Mouse (Mus musculus): ENCODE results near the gene Hist1h4c.
"Not testable (repeated sequence)": the region's sequence is repeated elsewhere in the genome, so short reads cannot be mapped to it uniquely, and the experiment has no call there.

Hist1h4c gene

GRCm38 (mm10) chr13:23728472-23729191 lies 30.4 kb upstream of the Hist1h4c start:
- no peak for DNase-seq

DNA sequence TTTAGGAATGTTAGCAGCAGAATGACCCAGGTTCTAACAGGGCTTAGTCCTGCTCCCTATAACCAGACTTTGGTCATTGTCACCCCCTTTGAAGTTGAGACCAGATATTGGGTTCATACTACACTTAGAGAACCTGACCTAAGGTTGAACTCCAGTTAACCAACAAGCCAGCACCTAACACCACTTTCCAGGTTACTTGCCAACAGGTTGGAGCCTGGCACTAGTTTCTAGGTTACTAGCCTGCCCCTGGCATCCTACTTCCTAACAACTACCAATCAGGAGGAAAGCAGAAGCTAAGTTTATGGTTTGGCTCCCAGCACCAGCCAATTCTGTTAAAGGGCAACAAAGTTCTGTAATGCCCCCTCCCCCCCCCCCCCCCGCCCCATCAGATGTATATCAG lies 27.0 kb upstream of the Hist1h4c start:
- DNase-seq, result no peak

DNA sequence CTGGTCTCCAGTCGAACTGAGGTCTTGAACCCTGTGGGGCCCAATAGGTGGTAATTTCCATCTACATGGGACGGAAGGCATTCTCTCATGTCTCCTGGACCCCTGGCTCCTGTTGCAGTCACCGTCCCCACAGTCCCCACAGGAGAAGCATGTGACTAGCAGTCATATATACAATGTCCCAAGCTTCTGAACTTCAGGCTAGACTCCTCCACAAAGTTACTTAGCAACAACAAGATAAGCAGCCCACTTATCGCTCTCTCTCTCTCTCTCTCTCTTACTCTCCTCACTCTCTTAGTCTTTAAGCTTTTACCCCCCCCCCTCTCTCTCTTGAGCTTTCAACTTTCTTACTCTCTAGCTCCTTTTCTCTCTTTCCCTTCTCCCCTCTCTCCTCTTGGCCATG lies 26.0 kb upstream of the Hist1h4c start:
- no peak for DNase-seq

GRCm38 (mm10) chr13:23717593-23718245 lies 19.5 kb upstream of the Hist1h4c start:
- not testable (repeated sequence) for DNase-seq

GRCm38 (mm10) chr13:23717176-23717575 lies 18.9 kb upstream of the Hist1h4c start:
- DNase-seq, result no peak

GRCm38 (mm10) chr13:23716261-23717042 lies 18.2 kb upstream of the Hist1h4c start:
- DNase-seq, result no peak

DNA sequence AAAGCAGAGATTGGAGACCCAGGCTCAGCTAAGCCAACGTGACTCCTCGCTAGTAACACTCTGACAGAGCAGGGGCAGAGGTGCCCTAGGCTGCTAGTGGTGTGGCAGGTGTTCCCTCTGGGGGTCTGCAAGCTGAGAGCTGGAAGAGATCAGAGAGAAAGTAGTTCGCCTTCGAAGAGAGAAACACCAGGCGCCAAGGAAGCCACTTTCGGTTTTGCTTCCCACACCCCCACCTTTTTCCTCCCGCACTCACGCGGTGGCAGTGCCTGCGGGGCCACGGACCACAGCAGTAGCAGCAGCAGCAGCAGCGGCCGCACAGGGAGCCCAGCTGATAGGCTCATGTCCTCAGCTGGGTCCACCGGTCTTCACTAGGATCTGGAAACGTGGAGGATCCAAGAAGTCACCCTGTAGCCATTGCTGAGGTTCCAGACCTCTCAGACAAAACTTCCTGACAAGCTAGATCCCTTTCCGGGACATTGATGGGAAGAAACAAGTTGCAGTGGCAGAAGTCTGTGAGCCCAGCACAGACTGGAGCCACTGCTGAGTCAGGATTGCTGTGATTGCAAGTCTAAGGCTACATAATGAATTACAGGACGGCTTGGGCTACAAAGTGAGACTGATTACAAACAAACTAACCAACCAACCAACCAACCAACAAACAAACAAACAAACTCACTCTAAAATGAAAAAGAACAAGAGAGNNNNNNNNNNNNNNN lies 12.3 kb upstream of the Hist1h4c start, which contains the start of gene Hfe:
Hfe (minus strand) TSS at position 481 of the 716 bp plus-strand sequence.
- DNase-seq, result peak; percentile 60 to 78

DNA sequence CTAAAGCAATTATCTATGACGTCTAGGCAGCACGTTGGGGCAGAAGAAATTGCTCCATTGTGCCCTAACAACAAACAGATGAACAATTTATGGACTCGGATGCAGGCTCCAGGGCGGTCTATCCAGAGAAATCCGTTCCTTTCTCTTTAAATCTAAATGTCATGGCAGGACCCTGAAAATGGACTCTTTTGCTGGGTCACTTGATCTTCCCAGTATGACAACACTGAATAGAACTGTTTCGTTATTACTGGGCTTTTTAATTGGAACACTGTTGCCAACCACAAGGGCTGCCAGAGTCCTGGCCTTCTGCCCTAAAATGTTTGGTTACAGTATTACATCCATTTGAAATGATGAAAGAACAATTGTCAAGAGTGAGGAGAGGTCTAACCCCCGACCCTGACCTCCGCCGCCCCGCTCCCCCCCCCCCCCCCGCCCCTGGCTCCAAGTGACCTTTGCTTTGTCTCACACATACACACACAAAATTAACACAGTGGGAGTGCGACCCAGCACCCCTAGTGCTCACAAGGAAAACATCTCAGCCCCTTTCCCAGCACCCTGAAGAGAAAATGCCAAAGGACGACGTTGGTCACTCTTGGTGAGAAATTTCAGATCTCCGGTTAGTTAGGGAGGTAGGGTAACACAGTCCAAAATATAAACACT lies 11.6 kb upstream of the Hist1h4c start:
- peak in 1 of 2 experiments; percentile 10 for DNase-seq

GRCm38 (mm10) chr13:23708654-23709053 lies 10.4 kb upstream of the Hist1h4c start:
- peak in 1 of 2 experiments; percentile 34 for DNase-seq

DNA sequence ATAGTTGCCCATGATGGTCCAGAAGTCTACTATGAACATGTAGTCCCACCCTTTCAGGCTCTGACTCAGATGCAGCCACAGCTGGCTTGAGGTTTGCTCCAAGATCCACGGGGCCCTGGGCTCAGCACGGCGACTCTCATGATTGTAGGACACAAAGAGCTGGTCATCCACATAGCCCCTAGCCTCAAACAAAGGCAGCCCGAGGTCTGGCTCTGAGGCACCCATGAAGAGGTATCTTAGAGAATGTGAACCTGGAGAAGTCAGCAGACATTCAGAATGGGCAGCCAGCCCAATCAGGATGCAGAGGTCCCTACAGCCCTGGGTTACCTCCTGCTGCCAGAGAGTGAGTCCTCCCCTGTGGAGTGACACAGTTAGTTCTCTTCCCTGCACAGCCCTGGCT lies 9.8 kb upstream of the Hist1h4c start:
- DNase-seq, result no peak

- DNase-seq, result no peak
These were observed 8.5 kb upstream of the Hist1h4c start for GRCm38 (mm10) chr13:23706771-23707170.

GRCm38 (mm10) chr13:23705751-23706356 lies 7.6 kb upstream of the Hist1h4c start:
- DNase-seq, result no peak

DNA sequence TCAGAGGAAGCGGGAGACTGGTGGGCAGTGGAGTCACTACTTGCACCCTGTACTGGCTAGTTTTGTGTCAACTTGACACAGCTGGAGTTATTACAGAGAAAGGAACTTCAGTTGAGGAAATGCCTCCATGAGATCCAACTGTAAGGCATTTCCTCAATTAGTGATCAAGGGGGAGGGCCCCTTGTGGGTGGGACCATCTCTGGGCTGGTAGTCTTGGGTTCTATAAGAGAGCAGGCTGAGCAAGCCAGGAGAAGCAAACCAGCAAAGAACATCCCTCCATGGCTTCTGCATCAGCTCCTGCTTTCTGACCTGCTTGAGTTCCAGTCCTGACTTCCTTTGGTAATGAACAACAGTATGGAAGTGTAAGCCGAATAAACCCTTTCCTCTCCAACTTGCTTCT lies 4.5 kb upstream of the Hist1h4c start:
- not testable (repeated sequence) for DNase-seq

DNA sequence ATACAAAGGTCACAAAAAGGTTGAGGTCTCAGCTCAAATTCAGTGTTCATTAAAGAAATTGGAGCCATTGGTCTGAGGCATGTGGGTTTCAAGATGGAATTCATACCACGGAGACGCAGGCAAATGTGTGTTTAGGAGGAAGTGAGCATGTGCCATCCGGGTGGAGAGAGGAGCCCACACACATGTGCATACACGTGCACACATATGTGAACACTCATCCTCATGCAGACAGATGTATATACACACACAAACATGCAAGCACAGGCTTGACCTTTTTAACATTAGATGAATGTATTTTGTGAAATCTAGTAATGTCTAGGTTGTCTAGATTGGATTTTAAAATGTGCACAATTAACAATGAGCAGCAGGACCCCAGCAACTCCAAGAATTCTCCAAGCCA lies 4.0 kb upstream of the Hist1h4c start:
- no peak for DNase-seq

DNA sequence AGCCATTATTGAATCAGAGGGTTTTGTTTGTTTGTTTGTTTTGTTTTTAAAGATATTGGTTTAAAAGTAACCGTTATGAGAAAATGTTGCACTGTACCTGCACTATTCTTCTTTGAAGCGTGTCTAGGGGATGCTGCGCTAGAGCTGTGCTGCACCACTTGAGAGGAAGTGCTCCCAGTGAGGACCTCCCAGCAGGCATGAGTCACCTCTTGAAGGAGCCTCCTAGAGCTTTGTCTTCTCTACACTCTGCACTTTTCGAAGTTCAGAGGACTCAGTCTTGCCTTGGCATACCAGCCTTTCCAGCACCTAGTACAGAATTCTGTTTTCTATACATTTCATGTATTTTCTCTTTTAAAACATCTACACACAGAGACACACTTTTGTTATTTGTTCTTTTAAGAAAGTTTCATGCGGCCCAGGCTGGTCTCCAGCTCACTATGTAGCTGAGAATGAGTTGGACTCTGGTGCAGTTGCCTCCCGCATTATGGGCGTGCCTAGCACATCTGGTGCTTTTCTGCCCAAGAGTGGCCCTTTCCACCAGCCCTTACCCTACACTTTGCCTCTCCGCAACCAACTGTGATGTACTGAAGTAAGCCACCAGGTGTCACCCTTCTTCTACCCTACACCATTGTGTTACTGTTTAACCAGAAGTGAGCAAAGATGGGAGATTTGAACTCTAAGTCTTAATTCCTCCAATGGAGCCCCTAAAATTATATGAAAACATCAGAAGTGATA lies 2.7 kb upstream of the Hist1h4c start:
- peak; percentile 81 for DNase-seq

DNA sequence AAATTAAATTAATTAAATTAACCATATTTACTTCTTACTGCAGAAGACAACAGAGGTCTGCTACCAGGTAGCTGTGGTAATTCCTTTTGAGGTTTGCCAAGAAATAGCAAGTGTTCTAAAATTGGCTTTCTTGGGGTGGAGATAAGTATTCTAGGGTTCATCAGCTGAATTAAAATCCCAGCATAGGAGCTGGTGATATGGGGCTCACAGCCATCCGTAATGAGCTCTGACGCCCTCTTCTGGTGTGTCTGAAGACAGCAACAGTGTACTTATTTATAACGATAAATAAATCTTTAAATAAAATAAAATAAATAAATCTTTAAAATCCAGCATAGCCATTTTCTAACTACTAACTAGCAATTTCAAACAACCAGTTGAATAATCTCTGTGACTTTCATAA lies 1.5 kb upstream of the Hist1h4c start:
- no peak for DNase-seq

DNA sequence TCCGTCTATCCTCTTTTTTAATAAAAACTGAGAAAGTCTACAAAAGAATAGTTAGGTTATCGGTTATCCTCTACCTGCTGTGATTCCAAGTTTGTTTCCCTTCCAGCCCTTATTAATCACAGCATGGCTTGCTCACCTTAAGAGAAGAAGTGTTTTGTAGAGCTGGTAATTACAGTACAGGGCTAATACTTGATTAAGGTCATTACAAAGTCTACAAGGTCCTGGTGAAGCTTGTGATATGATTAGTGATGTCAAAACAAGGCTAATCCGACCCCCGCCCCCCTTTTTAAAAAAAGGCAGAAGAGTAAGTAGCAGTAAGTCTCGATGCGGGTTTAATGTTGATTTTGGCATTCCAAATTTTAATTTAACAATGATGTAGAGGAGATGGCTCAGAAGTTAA lies 742 bp upstream of the Hist1h4c start:
- DNase-seq, result no peak

- peak; percentile 45 to 61 for DNase-seq
These were observed 559 bp downstream of the Hist1h4c start for GRCm38 (mm10) chr13:23697491-23698299.

GRCm38 (mm10) chr13:23696061-23696474 lies 2.2 kb downstream of the Hist1h4c start:
- no peak for DNase-seq

- DNase-seq, result no peak
These were observed 2.7 kb downstream of the Hist1h4c start, which contains the start of gene Hist1h1t for GRCm38 (mm10) chr13:23695514-23695913. Gene Hist1h1t, plus strand, starts transcription at chr13:23695814.

Measured in kidney, postnatal 25 days (tissue).